Mouse (Mus musculus) midbrain, embryonic 14.5 days (tissue): ENCODE measurements around the gene Tcte1. TPM values are rescaled to one million over a fixed set of nuclear protein-coding genes. Genes with fewer than 3 reads are reported as not detected.
A peak's percentile ranks its signal among the peaks of the same experiment; 100 is the strongest.

ENCODE experiments used
- ATAC-seq: fragments of 200-750 bp; cut with Nextera tagmentation; 2 replicates; pipeline ENCODE4 v1.8.0; 2017; ENCODE audit warnings: moderate number of reproducible peaks, moderate library complexity; ENCODE audit not compliant: low FRiP score, low TSS enrichment
- DNase-seq: peaks from one replicate; pipeline ENCODE4 v3.0.0-alpha.2; 2015
- H3K27ac ChIP-seq: fragments of 300-500 bp; sonication (generic); replicated peaks from 2 replicates; pipeline ENCODE4 v1.5.1; 2014; ENCODE audit warnings: mild to moderate bottlenecking, low read depth, low read length, moderate library complexity
- H3K27me3 ChIP-seq: fragments of 300-500 bp; sonication (generic); 2 replicates; pipeline ENCODE4 v1.6.1; 2014; ENCODE audit warnings: low read length, control low read depth, mixed read lengths; ENCODE audit not compliant: control insufficient read depth, insufficient read depth
- H3K36me3 ChIP-seq: fragments of 300-500 bp; sonication (generic); 2 replicates; pipeline ENCODE4 v1.6.1; 2014; ENCODE audit warnings: low read length, control low read depth; ENCODE audit not compliant: control insufficient read depth, insufficient read depth
- H3K4me1 ChIP-seq: fragments of 300-500 bp; sonication (generic); 2 replicates; pipeline ENCODE4 v1.6.1; 2014; ENCODE audit warnings: mild to moderate bottlenecking, antibody characterized with exemption, low read length, control low read depth; ENCODE audit not compliant: control insufficient read depth, insufficient read depth
- H3K4me2 ChIP-seq: fragments of 300-500 bp; sonication (generic); 2 replicates; pipeline ENCODE4 v1.6.1; 2014; ENCODE audit warnings: mild to moderate bottlenecking, low read length, moderate library complexity
- H3K4me3 ChIP-seq: fragments of 300-500 bp; sonication (generic); replicated peaks from 2 replicates; pipeline ENCODE4 v1.5.1; 2014; ENCODE audit warnings: low read depth, low read length
- H3K9ac ChIP-seq: fragments of 300-500 bp; sonication (generic); replicated peaks from 2 replicates; pipeline ENCODE4 v1.6.1; 2014; ENCODE audit warnings: mild to moderate bottlenecking, low read length, moderate library complexity
- H3K9me3 ChIP-seq: fragments of 300-500 bp; sonication (generic); 2 replicates; pipeline ENCODE4 v1.6.1; 2016; ENCODE audit warnings: low read length, control low read depth, mixed read lengths; ENCODE audit not compliant: control insufficient read depth
- WGBS: fragments of 180-500 bp; shearing (Covaris S2); extraction: QIAGEN DNeasy Blood & Tissue Kit; methylation state at CpG from one replicate; pipeline ENCODE4 v1.1.7; 2014; 5-methylcytosine and 5-hydroxymethylcytosine counted together
- polyA plus RNA-seq: library from polyadenylated mRNA; unstranded; fragments of >200 nt; fragmentation: Nextera tagmentation; extraction: Ambion mirVana; gene quantifications from 2 replicates; pipeline ENCODE4 v1.2.1, GENCODE M21; 2014

Gene Tcte1
- polyA plus RNA-seq, 1 experiment from 2014 or later, result 3.0 TPM

GRCm38 (mm10) chr17:45545278-45545961, 22.2 kb downstream of the Tcte1 start:
- Histone ChIP-seq H3K4me3 (peak overlapping the region; percentile 15), H3K36me3 (peaks cover 35% of the 10 kb centered on the region), H3K27me3 (peaks cover 31% of the 10 kb centered on the region), H3K9me3 (no peaks in the 10 kb centered on the region), H3K4me2 (peak overlapping the region; percentile 35), H3K27ac (no peak overlapping the region), H3K4me1 (peaks cover 39% of the 10 kb centered on the region), H3K9ac (peak overlapping the region; percentile 23; the same call in 1 of the 2 replicates)
- no peak for ATAC-seq
- peak; percentile 59 for DNase-seq
- 11% methylated on average over 74 of the region's 74 CpGs for WGBS

GRCm38 (mm10) chr17:45546941-45547340, 23.7 kb downstream of the Tcte1 start:
- Histone ChIP-seq H3K27ac (no peak overlapping the region), H3K4me2 (no peak overlapping the region), H3K9me3 (no peaks in the 10 kb centered on the region), H3K27me3 (peaks cover 31% of the 10 kb centered on the region), H3K36me3 (peaks cover 35% of the 10 kb centered on the region), H3K9ac (no peak overlapping the region), H3K4me3 (no peak overlapping the region), H3K4me1 (peaks cover 44% of the 10 kb centered on the region)
- WGBS, result 72% methylated on average over 16 of the region's 16 CpGs
- no peak for DNase-seq
- ATAC-seq, result no peak

DNA sequence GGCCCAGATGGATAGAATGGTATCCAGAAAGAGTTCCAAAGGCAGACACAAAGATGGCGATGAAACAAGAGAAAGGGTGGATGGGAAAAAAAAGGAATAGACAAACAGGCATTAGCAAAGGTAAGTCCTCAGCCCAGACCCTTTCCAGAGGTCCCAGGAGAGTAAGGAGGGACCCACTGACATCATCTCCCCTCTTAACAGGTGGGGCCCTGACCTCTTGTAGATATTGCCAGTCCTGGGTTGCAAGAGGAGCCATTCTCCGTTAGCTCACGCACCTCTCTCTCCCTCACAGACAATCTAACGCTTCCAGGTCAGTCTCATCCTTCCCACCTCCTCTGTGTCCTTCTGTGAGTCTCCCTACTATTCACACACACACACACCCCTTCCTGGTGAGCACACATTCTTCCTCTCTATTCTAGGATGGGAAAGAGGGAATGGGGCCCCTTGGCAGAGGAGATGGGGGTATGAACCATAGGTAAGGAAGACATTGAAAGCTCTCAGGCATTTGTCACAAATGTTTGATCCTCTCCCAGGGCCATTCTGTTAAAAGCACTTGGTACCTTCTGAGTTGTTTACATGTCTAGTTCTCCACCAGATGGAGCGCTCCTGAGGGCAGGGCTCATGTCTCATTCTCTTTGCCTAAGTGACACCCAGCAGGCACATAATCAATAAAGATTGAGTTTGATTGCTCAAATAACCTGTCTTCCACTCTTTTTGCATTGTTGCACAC, 24.4 kb downstream of the Tcte1 start:
- no peak overlapping the region for H3K9ac ChIP-seq
- H3K9me3 ChIP-seq, result no peaks in the 10 kb centered on the region
- ATAC-seq, result no peak
- H3K27ac ChIP-seq, result no peak overlapping the region
- H3K4me2 ChIP-seq, result peak overlapping the region; percentile 64
- H3K27me3 ChIP-seq, result peaks cover 31% of the 10 kb centered on the region
- WGBS, result 78% methylated on average over 5 of the region's 5 CpGs
- H3K4me3 ChIP-seq, result peak overlapping the region; percentile 93
- DNase-seq, result no peak
- H3K4me1 ChIP-seq, result peaks cover 46% of the 10 kb centered on the region
- H3K36me3 ChIP-seq, result peaks cover 35% of the 10 kb centered on the region

DNA sequence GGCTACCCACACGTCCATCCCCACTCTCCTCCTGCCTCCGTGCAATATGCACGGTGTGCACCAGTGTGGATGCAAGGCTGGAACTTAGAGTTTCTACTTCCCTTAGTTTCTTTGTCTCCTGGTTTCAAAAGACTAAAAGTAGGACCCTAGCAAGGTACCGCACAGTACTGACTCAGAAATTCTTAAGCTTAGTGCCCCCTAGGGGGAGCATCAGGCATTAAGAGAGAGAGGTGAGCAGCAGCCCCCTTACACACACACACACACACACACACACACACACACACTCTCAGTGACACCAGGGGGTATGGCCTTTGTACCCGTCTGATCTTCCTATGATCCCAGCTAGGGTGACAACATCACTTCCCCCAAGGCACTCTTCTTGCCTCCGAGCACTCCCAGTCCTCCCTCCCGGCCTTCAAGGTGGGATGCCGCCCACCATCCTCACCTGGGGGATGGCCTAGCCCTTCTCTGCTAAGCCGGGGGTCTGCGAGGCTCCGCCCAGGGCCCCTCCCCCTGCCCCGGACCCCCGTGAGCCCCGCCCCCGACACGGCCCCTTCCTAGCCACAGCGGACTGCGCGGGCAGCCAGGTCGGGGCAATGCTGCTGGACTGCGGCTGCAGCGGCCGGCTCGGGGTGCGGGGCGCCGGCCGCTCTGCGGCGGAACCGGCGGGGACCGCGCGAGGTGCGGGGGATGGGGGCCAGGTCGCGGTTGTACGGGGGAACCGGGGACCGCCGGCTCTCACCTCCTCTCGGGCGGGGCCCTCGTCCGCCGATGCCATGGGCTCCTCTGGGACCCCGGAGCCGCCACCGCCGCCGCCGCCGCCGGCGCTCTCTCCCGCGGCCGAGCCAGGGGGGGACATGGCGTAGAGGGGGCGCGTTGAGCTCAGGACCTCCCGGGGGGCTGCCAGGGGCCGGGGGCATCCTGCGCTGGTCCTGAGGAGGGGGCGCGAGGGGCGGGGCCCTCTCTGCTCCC, 25.6 kb downstream of the Tcte1 start:
- DNase-seq (peak; percentile 87), ATAC-seq (peak; percentile 66)
- Histone ChIP-seq H3K4me2 (peak overlapping the region; percentile 64), H3K27me3 (peaks cover 31% of the 10 kb centered on the region), H3K9me3 (no peaks in the 10 kb centered on the region), H3K36me3 (peaks cover 32% of the 10 kb centered on the region), H3K4me3 (peak overlapping the region; percentile 93), H3K4me1 (peaks cover 43% of the 10 kb centered on the region), H3K27ac (peak overlapping the region; percentile 97), H3K9ac (peak overlapping the region; percentile 99)
- WGBS, result 3% methylated on average over 52 of the region's 68 CpGs

GRCm38 (mm10) chr17:45549617-45550181, 26.5 kb downstream of the Tcte1 start, which contains the start of gene Tmem151b:
Gene Tmem151b, minus strand, starts transcription at chr17:45549677.
- Histone ChIP-seq H3K27me3 (peaks cover 31% of the 10 kb centered on the region), H3K9me3 (no peaks in the 10 kb centered on the region), H3K4me2 (peak within 1 kb of the TSS; percentile 64), H3K4me1 (peaks cover 35% of the 10 kb centered on the region), H3K9ac (peak within 1 kb of the TSS; percentile 99), H3K27ac (peak within 1 kb of the TSS; percentile 97), H3K4me3 (peak within 1 kb of the TSS; percentile 93), H3K36me3 (peaks cover 23% of the 10 kb centered on the region)
- peak; percentile 61 for ATAC-seq
- peak; percentile 89 for DNase-seq
- under 1% methylated on average over 11 of the region's 29 CpGs for WGBS

DNA sequence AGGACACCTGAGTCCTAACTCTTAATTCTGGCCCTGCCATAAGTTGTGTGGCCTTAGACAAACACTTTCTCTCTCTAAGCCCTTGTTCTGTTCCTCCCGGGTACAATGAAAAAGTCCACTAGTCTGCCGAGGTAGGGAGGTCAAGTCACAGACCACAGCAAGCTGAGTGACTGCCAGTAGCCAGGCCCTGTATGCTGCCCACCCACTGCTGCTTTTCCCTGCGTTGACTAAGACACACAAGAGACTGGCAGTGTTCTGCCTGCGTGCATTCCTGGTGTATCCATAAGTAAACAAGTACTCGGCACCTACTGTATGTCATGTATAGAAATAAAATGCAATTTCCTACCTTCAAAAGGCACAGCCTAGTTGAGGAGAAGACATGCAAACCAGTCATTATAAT, 27.0 kb downstream of the Tcte1 start:
- Histone ChIP-seq H3K4me3 (peak overlapping the region; percentile 93), H3K36me3 (peaks cover 18% of the 10 kb centered on the region), H3K4me2 (peak overlapping the region; percentile 64), H3K27me3 (peaks cover 26% of the 10 kb centered on the region), H3K4me1 (peaks cover 29% of the 10 kb centered on the region), H3K9me3 (no peaks in the 10 kb centered on the region), H3K9ac (peak overlapping the region; percentile 99; the same call in 1 of the 2 replicates), H3K27ac (peak overlapping the region; percentile 97; the same call in 1 of the 2 replicates)
- ATAC-seq (no peak), DNase-seq (no peak)
- 26% methylated on average over 5 of the region's 5 CpGs for WGBS

DNA sequence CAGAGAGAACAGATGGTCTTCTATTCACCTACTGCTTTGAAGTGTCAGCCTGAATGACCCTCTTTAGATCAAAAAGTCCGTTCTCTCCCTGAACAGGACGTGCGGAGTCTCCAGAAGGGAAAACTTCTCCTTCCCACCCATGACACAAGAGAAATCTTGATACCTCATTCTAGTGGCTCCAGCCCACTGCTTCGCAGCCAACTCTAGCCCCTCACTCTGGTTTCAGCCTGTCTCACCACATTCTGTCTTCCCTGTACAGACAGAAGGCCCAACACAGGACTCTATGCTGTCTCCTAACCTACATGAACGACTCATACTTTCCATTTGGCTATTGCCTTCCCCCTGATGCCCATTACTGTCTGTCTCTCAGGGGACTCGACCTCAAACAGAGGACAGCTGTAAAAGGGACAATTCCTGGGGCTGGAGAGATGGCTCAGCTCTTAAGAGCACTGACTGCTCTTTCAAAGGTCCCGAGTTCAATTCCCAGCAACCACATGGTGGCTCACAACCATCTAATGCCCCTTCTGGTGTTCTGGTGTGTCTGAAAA, 28.1 kb downstream of the Tcte1 start:
- peaks cover 28% of the 10 kb centered on the region for H3K4me1 ChIP-seq

More for the DNA sequence above, 28.1 kb downstream of the Tcte1 start:
- Histone ChIP-seq H3K27me3 (peaks cover 15% of the 10 kb centered on the region), H3K4me3 (no peak overlapping the region), H3K36me3 (peaks cover 7% of the 10 kb centered on the region), H3K9ac (no peak overlapping the region), H3K4me2 (no peak overlapping the region), H3K9me3 (no peaks in the 10 kb centered on the region), H3K27ac (no peak overlapping the region)
- ATAC-seq, result no peak
- no peak for DNase-seq
- 40% methylated on average over 7 of the region's 7 CpGs for WGBS
